Mouse (Mus musculus) heart, embryonic 15.5 days (tissue): Measurements from ENCODE around the gene Pard3b. TPM values are rescaled to one million over a fixed set of nuclear protein-coding genes. Genes with fewer than 3 reads are reported as not detected.

Experiments used
- ATAC-seq: fragments of 200-750 bp; cut with Nextera tagmentation; replicated peaks from 2 replicates; pipeline ENCODE4 v1.8.0; 2017; ENCODE audit warnings: low read depth, moderate TSS enrichment; ENCODE audit not compliant: insufficient number of reproducible peaks, insufficient read depth, low FRiP score
- H3K27ac ChIP-seq: fragments of 300-500 bp; sonication (generic); 2 replicates; pipeline ENCODE4 v1.5.1; 2015; ENCODE audit warnings: mild to moderate bottlenecking, inconsistent platforms
- H3K27me3 ChIP-seq: fragments of 300-500 bp; sonication (generic); 2 replicates; pipeline ENCODE4 v1.6.1; 2015; ENCODE audit warnings: inconsistent platforms
- H3K36me3 ChIP-seq: fragments of 300-500 bp; sonication (generic); 2 replicates; pipeline ENCODE4 v1.6.1; 2015; ENCODE audit warnings: mild to moderate bottlenecking, inconsistent platforms
- H3K4me1 ChIP-seq: fragments of 300-500 bp; sonication (generic); replicated peaks from 2 replicates; pipeline ENCODE4 v1.6.1; 2015; ENCODE audit warnings: inconsistent platforms
- H3K4me2 ChIP-seq: fragments of 300-500 bp; sonication (generic); 2 replicates; pipeline ENCODE4 v1.6.1; 2015; ENCODE audit warnings: inconsistent platforms, mild to moderate bottlenecking, moderate library complexity
- H3K4me3 ChIP-seq: fragments of 300-500 bp; sonication (generic); 2 replicates; pipeline ENCODE4 v1.5.1; 2015; ENCODE audit warnings: mild to moderate bottlenecking, inconsistent platforms
- H3K9ac ChIP-seq: fragments of 300-500 bp; sonication (generic); 2 replicates; pipeline ENCODE4 v1.6.1; 2015; ENCODE audit warnings: mild to moderate bottlenecking, inconsistent platforms
- H3K9me3 ChIP-seq: fragments of 300-500 bp; sonication (generic); replicated peaks from 2 replicates; pipeline ENCODE4 v1.6.1; 2016; ENCODE audit warnings: inconsistent platforms
- WGBS: fragments of 180-500 bp; shearing (Covaris S2); methylation state at CpG from one replicate; pipeline ENCODE4 v1.1.7; 2015; ENCODE audit warnings: mixed read lengths; 5-methylcytosine and 5-hydroxymethylcytosine counted together
- polyA plus RNA-seq: library from polyadenylated mRNA; unstranded; fragments of >200 nt; fragmentation: Nextera tagmentation; extraction: Ambion mirVana; gene quantifications from 2 replicates; pipeline ENCODE4 v1.2.1, GENCODE M21; 2015

Pard3b gene
- polyA plus RNA-seq, 1 experiment from 2014 or later, result 14.2 TPM

GRCm38 (mm10) chr1:61771213-61771612, 132.6 kb downstream of the Pard3b start:
- H3K27me3 ChIP-seq, result no peaks in the 10 kb centered on the region
- no peak overlapping the region for H3K9ac ChIP-seq
- H3K4me1 ChIP-seq, result no peaks in the 10 kb centered on the region
- H3K27ac ChIP-seq, result no peak overlapping the region
- ATAC-seq, result peak; percentile 67; the same call in 1 of the 2 replicates
- no peak overlapping the region for H3K4me2 ChIP-seq
- no peaks in the 10 kb centered on the region for H3K36me3 ChIP-seq
- H3K4me3 ChIP-seq, result no peak overlapping the region
- no peaks in the 10 kb centered on the region for H3K9me3 ChIP-seq

DNA sequence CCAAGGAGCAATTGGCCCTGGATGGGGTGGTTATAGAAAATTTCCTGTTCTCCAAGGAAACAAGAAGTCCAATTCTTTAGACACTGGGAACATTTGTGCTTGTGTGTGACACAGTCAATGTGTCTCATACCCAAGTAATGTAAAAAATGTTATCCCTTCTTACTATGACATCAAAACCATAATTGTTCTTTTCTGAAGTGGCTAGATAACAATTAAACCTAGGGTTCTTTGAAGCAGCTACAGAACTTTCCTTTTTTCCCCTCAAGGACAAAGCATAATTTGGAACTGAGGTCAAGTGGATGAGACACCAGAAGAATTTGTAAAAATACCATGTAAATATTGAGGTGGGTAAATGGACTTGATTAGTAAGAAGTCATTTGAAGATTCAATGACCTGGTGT, 140.1 kb downstream of the Pard3b start:
- no peak overlapping the region for H3K9ac ChIP-seq
- no peak overlapping the region for H3K4me3 ChIP-seq
- no peaks in the 10 kb centered on the region for H3K36me3 ChIP-seq
- H3K4me1 ChIP-seq, result no peaks in the 10 kb centered on the region
- no peaks in the 10 kb centered on the region for H3K27me3 ChIP-seq
- H3K9me3 ChIP-seq, result no peaks in the 10 kb centered on the region
- H3K27ac ChIP-seq, result no peak overlapping the region
- no peak for ATAC-seq
- no peak overlapping the region for H3K4me2 ChIP-seq

DNA sequence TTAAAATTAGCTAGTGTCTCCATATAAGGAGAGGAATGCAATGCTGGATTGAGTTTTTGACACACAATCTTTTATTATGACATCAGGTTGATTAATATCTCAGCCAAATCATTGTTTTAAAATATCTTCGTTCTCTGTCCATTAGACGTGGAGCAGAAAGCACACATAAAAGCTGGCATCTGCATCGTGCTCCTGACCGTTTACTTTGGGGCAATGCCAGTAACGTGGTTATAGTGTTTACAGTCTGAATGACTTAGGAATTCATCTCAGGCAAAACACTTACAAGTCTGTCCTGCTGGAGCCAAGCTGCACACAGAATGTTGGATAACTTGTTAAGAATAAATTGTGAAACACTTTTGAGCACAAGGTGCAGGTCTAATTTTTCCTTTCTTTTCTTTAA, 141.3 kb downstream of the Pard3b start:
- Histone ChIP-seq H3K27ac (no peak overlapping the region), H3K36me3 (no peaks in the 10 kb centered on the region), H3K4me3 (no peak overlapping the region), H3K9ac (no peak overlapping the region), H3K27me3 (no peaks in the 10 kb centered on the region), H3K4me1 (no peaks in the 10 kb centered on the region), H3K4me2 (no peak overlapping the region), H3K9me3 (no peaks in the 10 kb centered on the region)
- 44% methylated on average over 5 of the region's 5 CpGs for WGBS
- ATAC-seq, result no peak

GRCm38 (mm10) chr1:61796296-61796695, 157.7 kb downstream of the Pard3b start:
- H3K27me3 ChIP-seq, result no peaks in the 10 kb centered on the region
- no peak overlapping the region for H3K27ac ChIP-seq
- no peak overlapping the region for H3K9ac ChIP-seq
- no peaks in the 10 kb centered on the region for H3K9me3 ChIP-seq
- H3K36me3 ChIP-seq, result no peaks in the 10 kb centered on the region
- no peaks in the 10 kb centered on the region for H3K4me1 ChIP-seq
- WGBS, result 77% methylated on average over 5 of the region's 5 CpGs
- no peak overlapping the region for H3K4me3 ChIP-seq
- no peak overlapping the region for H3K4me2 ChIP-seq
- no peak for ATAC-seq

GRCm38 (mm10) chr1:61820213-61820612, 181.6 kb downstream of the Pard3b start:
- Histone ChIP-seq H3K9ac (no peak overlapping the region), H3K36me3 (no peaks in the 10 kb centered on the region), H3K27me3 (no peaks in the 10 kb centered on the region), H3K27ac (no peak overlapping the region), H3K9me3 (no peaks in the 10 kb centered on the region), H3K4me2 (no peak overlapping the region), H3K4me1 (0 out of 2 replicates have a peak, but pooled peaks cover 4% of the 10 kb centered on the region), H3K4me3 (no peak overlapping the region)
- 5% methylated on average over 1 of the region's 1 CpGs for whole genome bisulfite sequencing
- no peak for ATAC-seq

- no peak overlapping the region for H3K9ac ChIP-seq
- H3K27me3 ChIP-seq, result no peaks in the 10 kb centered on the region
- H3K27ac ChIP-seq, result no peak overlapping the region
- no peak overlapping the region for H3K4me3 ChIP-seq
- no peak for ATAC-seq
- no peaks in the 10 kb centered on the region for H3K36me3 ChIP-seq
- no peak overlapping the region for H3K4me2 ChIP-seq
- no peaks in the 10 kb centered on the region for H3K9me3 ChIP-seq
- no peaks in the 10 kb centered on the region for H3K4me1 ChIP-seq
- 86% methylated on average over 3 of the region's 3 CpGs for WGBS
Observed at GRCm38 (mm10) chr1:61825560-61826191, 187.1 kb downstream of the Pard3b start.

GRCm38 (mm10) chr1:61837006-61837544, 198.5 kb downstream of the Pard3b start:
- WGBS, result 74% methylated on average over 6 of the region's 6 CpGs
- ATAC-seq, result no peak
- no peak overlapping the region for H3K4me2 ChIP-seq

GRCm38 (mm10) chr1:61846606-61847005, 208.0 kb downstream of the Pard3b start:
- Histone ChIP-seq H3K27ac (no peak overlapping the region), H3K9ac (no peak overlapping the region), H3K9me3 (no peaks in the 10 kb centered on the region), H3K4me2 (no peak overlapping the region), H3K4me1 (peaks cover 10% of the 10 kb centered on the region), H3K27me3 (no peaks in the 10 kb centered on the region), H3K4me3 (no peak overlapping the region), H3K36me3 (no peaks in the 10 kb centered on the region)
- ATAC-seq, result no peak

More at GRCm38 (mm10) chr1:61837006-61837544, 198.5 kb downstream of the Pard3b start:
- H3K9ac ChIP-seq, result no peak overlapping the region
- no peak overlapping the region for H3K27ac ChIP-seq
- no peaks in the 10 kb centered on the region for H3K9me3 ChIP-seq
- H3K4me3 ChIP-seq, result no peak overlapping the region
- no peaks in the 10 kb centered on the region for H3K4me1 ChIP-seq
- no peaks in the 10 kb centered on the region for H3K27me3 ChIP-seq
- no peaks in the 10 kb centered on the region for H3K36me3 ChIP-seq

GRCm38 (mm10) chr1:61849029-61849714, 210.5 kb downstream of the Pard3b start:
- Histone ChIP-seq H3K36me3 (no peaks in the 10 kb centered on the region), H3K4me2 (peak overlapping the region; percentile 34; the same call in 1 of the 2 replicates), H3K9ac (no peak overlapping the region), H3K27me3 (no peaks in the 10 kb centered on the region), H3K4me1 (peaks cover 10% of the 10 kb centered on the region), H3K27ac (peak overlapping the region; percentile 47; the same call in 1 of the 2 replicates), H3K9me3 (no peaks in the 10 kb centered on the region), H3K4me3 (peak overlapping the region; percentile 30)
- WGBS, result 37% methylated on average over 6 of the region's 6 CpGs
- no peak; the same call in 1 of the 2 replicates for ATAC-seq

DNA sequence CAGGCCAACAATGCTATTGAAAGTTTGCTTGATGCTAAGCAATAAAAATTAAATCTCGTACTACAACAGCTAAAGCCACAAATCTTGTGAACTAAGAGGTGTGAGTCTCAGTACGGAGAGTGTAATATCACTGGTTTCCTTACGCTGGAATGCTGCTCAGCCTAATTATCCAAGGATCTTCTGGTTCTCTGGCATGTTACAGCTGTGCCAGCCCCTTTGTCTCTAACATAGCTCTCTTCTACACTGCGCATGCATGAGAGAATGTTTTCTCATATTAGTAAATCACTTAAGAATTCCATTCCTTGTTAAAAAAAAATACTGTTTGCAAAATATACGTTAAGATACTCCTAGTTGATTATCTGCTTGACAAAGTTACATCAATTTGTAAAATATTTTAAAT, 211.8 kb downstream of the Pard3b start:
- WGBS, result 67% methylated on average over 5 of the region's 5 CpGs
- peaks cover 10% of the 10 kb centered on the region for H3K4me1 ChIP-seq
- H3K27ac ChIP-seq, result 0 out of 2 replicates have a peak overlapping the region, but pooled peaks have one; percentile 14
- no peaks in the 10 kb centered on the region for H3K36me3 ChIP-seq
- H3K4me2 ChIP-seq, result peak overlapping the region; percentile 32; the same call in 1 of the 2 replicates
- no peak overlapping the region for H3K9ac ChIP-seq
- ATAC-seq, result no peak
- H3K27me3 ChIP-seq, result no peaks in the 10 kb centered on the region
- H3K9me3 ChIP-seq, result no peaks in the 10 kb centered on the region
- no peak overlapping the region for H3K4me3 ChIP-seq

GRCm38 (mm10) chr1:61851176-61851575, 212.6 kb downstream of the Pard3b start:
- peak overlapping the region; percentile 63 for H3K27ac ChIP-seq
- peak; percentile 14; the same call in 1 of the 2 replicates for ATAC-seq
- no peaks in the 10 kb centered on the region for H3K9me3 ChIP-seq
- H3K4me2 ChIP-seq, result peak overlapping the region; percentile 38
- WGBS, result 34% methylated on average over 5 of the region's 5 CpGs
- H3K36me3 ChIP-seq, result no peaks in the 10 kb centered on the region
- peaks cover 10% of the 10 kb centered on the region for H3K4me1 ChIP-seq
- H3K27me3 ChIP-seq, result no peaks in the 10 kb centered on the region
- H3K4me3 ChIP-seq, result no peak overlapping the region
- no peak overlapping the region for H3K9ac ChIP-seq
